Mouse (Mus musculus) T-helper 17 cell (primary cell): ENCODE data around the gene 1700025B11Rik.

Source experiments
- in situ Hi-C, 2 experiments: fragments of 300-600 bp; cut with MboI, MseI; formaldehyde crosslinking; loops; 1 replicate in 1 of 2; 2 replicates in 1 of 2; pipeline ENCODE4 v1.15.1; 2025; ENCODE audit warnings: high pct_unique_total_duplicates in 2 of 2

The 1700025B11Rik gene

DNA sequence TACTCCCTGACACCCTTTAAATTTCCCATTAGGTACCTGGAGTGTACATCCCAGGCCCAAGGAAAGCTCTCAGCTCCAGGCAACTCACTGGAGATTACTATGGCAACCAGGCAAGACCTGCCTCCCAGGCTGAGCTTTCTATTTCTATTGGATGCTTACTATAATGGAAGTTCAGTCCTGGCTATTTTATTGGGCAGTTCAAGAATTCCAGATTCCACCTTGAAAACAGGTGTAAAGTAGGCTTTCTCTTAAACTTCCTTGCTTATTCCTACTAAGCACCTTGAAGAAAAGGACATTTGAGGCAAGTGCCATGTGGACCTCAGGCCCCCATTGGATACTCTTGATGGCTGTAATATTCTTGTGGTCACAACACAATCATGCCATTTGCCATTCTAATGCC is at the start of gene 1700025B11Rik:
Gene 1700025B11Rik (minus strand): TSS at position 101 of the 400 bp plus-strand sequence.
- in situ Hi-C loops: no loop called here

- in situ Hi-C loops: no loop called here
Measured at GRCm38 (mm10) chr15:77606069-77606468, 44.4 kb upstream of the 1700025B11Rik start.

- in situ Hi-C loops: loop anchor here in 1 of 2 experiments (5.0 kb wide), 1 partner anchor 63 kb away; no protein-coding TSS in a partner anchor
Measured at GRCm38 (mm10) chr15:77598958-77599357, 37.3 kb upstream of the 1700025B11Rik start, which contains the start of gene Gm36245. TSS of gene Gm36245 (plus strand) at chr15:77599258.

DNA sequence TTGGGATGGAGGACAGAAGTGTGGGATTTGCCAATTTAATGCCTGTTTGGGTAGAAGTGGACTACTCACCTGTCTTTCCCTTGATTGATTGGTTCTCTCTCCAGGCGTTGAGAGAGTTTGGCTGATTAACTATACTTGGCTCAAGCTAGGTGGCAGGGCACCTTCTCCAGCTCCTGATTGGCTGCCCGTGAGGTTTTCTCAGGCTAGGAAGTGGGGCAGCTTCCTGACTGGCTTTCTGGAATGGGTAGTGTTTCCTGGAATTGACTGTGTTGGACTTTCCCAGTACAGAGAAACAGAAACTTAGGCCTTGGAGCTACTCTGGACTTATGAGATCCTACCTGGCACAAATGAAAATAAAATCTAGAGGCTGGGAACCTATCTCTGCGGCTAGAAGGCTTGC is 36.7 kb upstream of the 1700025B11Rik start:
- in situ Hi-C loops: loop anchor here in 1 of 2 experiments (5.0 kb wide), 1 partner anchor 64 kb away; no protein-coding TSS in a partner anchor

- in situ Hi-C loops: loop anchor here in 1 of 2 experiments (5.0 kb wide), 1 partner anchor 66 kb away; no protein-coding TSS in a partner anchor
Measured at GRCm38 (mm10) chr15:77595961-77596360, 34.3 kb upstream of the 1700025B11Rik start, which contains the start of gene Apol10b. TSS of gene Apol10b (minus strand) at chr15:77596125.

GRCm38 (mm10) chr15:77593557-77593956 is 31.9 kb upstream of the 1700025B11Rik start:
- in situ Hi-C loops: no loop called here

GRCm38 (mm10) chr15:77590881-77591280 is 29.2 kb upstream of the 1700025B11Rik start:
- in situ Hi-C loops: no loop called here

DNA sequence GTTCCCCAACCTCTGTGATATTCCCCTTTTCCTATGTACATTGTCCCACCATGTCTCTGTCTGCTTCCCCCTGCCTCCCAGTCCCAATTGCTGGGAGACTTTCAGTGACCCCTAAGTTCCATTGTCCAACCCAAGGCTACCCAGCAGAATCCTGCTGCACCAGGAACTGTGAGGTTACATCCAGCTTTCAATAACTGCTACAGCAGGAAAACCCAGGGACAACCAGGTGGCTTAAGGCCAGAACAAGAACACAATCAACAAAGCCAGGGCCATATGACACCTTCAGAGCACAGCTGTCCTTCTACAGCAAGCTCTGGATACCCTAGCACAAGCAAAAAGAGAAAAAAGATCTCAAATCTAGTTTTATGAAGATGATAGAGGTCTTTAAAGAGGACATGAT is 27.3 kb upstream of the 1700025B11Rik start:
- in situ Hi-C loops: no loop called here

- in situ Hi-C loops: no loop called here
Measured at GRCm38 (mm10) chr15:77587026-77587425, 25.3 kb upstream of the 1700025B11Rik start.

GRCm38 (mm10) chr15:77581681-77582080 is 20.0 kb upstream of the 1700025B11Rik start:
- in situ Hi-C loops: no loop called here

DNA sequence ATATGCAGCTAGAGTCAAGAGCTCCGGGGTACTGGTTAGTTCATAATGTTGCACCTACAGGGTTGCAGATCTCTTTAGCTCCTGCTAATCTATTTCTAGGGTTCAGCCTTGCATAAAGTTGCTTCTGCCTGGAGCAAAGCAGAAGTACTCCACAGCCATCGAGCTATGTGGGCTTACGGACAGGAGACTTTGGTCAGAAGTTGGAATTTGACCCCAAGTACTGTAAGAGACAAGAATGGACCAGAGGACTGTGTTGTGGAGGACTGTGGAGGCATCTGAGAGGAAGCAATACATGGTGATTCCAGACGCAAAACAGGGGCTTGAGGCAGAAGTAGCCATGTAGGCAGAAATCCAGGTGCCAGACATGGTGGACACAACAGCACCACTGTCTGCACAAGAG is 17.6 kb upstream of the 1700025B11Rik start:
- in situ Hi-C loops: loop anchor here in 1 of 2 experiments (5.0 kb wide), 1 partner anchor 52 kb away; no protein-coding TSS in a partner anchor

DNA sequence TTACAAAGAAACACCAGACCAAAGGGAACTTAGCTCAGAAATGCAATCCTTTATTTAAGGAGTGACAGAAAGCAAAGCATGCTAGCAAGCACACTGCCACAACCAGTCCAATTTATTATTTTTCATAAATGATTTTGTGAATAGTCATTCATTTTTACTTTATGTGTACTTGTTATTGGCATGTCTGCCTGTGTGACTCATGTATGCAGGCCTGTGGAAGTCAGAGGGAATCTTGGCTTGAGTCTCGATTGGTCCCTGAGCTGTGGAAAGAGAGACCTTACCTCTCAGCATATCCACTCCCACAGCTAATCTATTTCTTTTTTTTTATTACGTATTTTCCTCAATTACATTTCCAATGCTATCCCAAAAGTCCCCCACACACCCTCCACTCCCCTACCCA is 17.1 kb upstream of the 1700025B11Rik start:
- in situ Hi-C loops: loop anchor here in 1 of 2 experiments (5.0 kb wide), 1 partner anchor 52 kb away; no protein-coding TSS in a partner anchor

DNA sequence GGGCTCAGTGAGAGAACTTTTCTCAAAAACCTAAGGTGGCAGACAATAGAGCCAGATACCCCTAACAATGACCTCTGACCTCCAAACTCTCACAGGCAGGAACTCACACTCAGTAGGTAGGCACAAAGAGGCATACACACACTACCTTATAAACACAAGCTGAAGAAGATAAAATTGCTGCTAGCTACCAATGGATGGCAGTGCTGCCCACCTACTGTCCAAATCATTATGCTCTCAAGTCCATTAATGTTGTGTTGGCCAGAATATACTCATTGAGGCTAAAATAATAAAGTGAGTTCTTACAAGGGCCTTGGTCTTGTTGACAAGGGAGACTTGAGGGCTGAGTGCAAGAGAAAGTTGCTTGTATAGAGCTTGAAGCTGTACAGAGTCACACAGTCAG is 1.5 kb upstream of the 1700025B11Rik start:
- in situ Hi-C loops: no loop called here

DNA sequence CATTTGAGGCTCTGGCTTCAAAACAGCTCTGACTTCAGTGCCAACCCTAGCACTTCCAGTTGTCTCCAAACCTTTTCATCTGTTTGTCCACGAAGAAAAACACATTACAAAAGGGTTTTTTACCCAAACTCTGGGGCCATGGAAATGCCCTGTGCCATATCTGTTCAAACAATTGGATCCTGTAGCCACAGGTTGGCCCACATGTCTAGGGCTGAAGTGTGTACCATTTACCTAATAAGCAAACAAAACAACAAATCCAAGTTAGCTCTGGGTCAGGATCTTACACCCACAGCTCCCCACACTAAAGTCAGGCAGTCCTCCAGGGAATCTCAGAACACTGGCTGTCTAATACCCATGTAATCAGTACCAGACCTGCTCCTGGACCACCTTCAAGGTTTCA is 22.5 kb downstream of the 1700025B11Rik start:
- in situ Hi-C loops: loop anchor here in 1 of 2 experiments (5.0 kb wide), 1 partner anchor 78 kb away; no protein-coding TSS in a partner anchor

DNA sequence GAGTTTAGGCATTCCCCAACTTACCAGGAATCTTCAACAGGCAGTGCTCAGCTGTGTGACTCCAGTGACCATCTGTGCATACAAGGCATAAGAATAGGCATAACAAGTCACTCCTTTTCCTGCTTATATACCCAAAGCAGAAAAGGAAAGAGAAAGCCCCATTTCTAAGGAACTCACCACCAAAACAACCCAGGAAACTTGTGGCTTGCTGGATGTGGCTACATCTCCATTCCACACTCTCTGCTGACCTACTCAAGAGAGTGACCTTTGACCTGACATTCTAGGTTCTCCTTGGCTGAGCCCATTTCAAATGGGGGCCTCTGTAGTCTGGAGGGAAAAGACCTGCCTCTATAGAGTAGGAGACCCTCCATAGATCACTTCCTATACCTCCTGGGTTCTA is 28.5 kb downstream of the 1700025B11Rik start, which contains the start of gene Apol7c:
Gene Apol7c (minus strand): TSS at position 101 of the 400 bp plus-strand sequence.
- in situ Hi-C loops: loop anchor here in 1 of 2 experiments (5.0 kb wide), 1 partner anchor 1164 kb away; no protein-coding TSS in a partner anchor

GRCm38 (mm10) chr15:77523186-77523843 is 38.4 kb downstream of the 1700025B11Rik start:
- in situ Hi-C loops: loop anchor here in 1 of 2 experiments (25.0 kb wide), 1 partner anchor 1139 kb away; no protein-coding TSS in a partner anchor

DNA sequence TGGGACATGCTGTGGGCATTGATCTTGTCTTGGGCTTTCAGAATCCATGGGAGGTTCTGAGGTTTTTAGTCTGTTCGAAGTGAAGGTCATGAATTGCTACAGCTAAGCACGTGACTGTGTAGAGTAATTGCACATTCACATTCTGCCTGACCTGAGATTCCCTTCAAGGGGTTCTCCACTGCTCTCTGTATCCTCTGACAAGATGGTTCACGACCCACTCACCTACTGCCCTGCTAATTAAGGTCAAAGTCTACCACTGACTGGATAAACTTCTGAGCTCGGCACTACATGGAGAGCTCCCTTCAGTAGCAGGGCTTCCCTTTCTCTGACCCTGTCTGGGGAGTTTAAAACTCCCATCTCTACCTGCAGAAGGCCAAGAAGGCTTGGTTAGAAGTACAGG is 41.1 kb downstream of the 1700025B11Rik start:
- in situ Hi-C loops: loop anchor here in 1 of 2 experiments (25.0 kb wide), 1 partner anchor 1142 kb away; no protein-coding TSS in a partner anchor
